Mouse (Mus musculus) G1E (cell line): Measurements from ENCODE around the gene Nos1ap.

ENCODE experiments used
- CTCF ChIP-seq: IDR thresholded peaks from 2 replicates; pipeline ENCODE4 v1.5.1; 2012; ENCODE audit warnings: low read depth, low read length, inconsistent platforms, mixed read lengths
- GATA1 ChIP-seq: IDR thresholded peaks from 2 replicates; pipeline ENCODE4 v1.6.1; 2012; ENCODE audit warnings: borderline replicate concordance, low read length, inconsistent platforms, mixed read lengths
- GATA2 ChIP-seq: IDR thresholded peaks from 2 replicates; pipeline ENCODE4 v1.6.1; 2012; ENCODE audit warnings: low read depth, low read length, inconsistent platforms, borderline replicate concordance
- POLR2AphosphoS5 ChIP-seq: IDR thresholded peaks from 2 replicates; pipeline ENCODE4 v1.6.1; 2012; ENCODE audit warnings: low read depth, low read length, inconsistent platforms; ENCODE audit not compliant: insufficient replicate concordance
- TAL1 ChIP-seq: conservative IDR thresholded peaks from 2 replicates; pipeline ENCODE4 v1.6.1; 2012; ENCODE audit warnings: low read depth, low read length, inconsistent platforms, mixed read lengths

GRCm38 (mm10) chr1:170520206-170520605 lies 69.5 kb downstream of the Nos1ap start:
- TF ChIP-seq CTCF (no peak), GATA1 (no peak), POLR2AphosphoS5 (no peak), TAL1 (no peak), GATA2 (no peak)
